Mouse (Mus musculus): Measurements from ENCODE around the gene Vmn1r112.

The Vmn1r112 gene

GRCm38 (mm10) chr7:20770885-20771284, at the start of gene Vmn1r112:
Gene Vmn1r112, plus strand, starts transcription at chr7:20771185.
- in situ Hi-C loops (cut with MboI, MseI): loop anchor here in 1 of 2 experiments (5.0 kb wide), 1 partner anchor 1991 kb away; the partner anchor contains the start of gene Vmn1r157

GRCm38 (mm10) chr7:20730524-20730923, 40.5 kb upstream of the Vmn1r112 start, which contains the start of gene Gm10668:
Gene Gm10668, minus strand, starts transcription at chr7:20730624.
- in situ Hi-C loops (cut with MboI, MseI): loop anchor here in 1 of 2 experiments (10.0 kb wide), 1 partner anchor 1994 kb away; no protein-coding TSS in a partner anchor

GRCm38 (mm10) chr7:20786985-20787384, 16.0 kb downstream of the Vmn1r112 start, which contains the start of gene Vmn1r113:
Gene Vmn1r113, plus strand, starts transcription at chr7:20787285.
- in situ Hi-C loops (cut with MboI, MseI): loop anchor here (10.0 to 25.0 kb wide), 8 partner anchors 350 to 1650 kb away; partner anchors contain the start of genes Vmn1r149 (in 2 of the 2), Gm16442 (in 1 of the 2), Gm16451 (in 1 of the 2) and Vmn1r101 (in 1 of the 2)

GRCm38 (mm10) chr7:20812086-20812485, 41.1 kb downstream of the Vmn1r112 start, which contains the start of gene Vmn1r114:
Gene Vmn1r114, minus strand, starts transcription at chr7:20812186.
- in situ Hi-C loops (cut with MboI, MseI): loop anchor here in 1 of 2 experiments (25.0 kb wide), 1 partner anchor 950 kb away; the partner anchor contains the start of gene Gm4175
